Mouse (Mus musculus): ENCODE results near the gene Grik2. TPM values are rescaled to one million over a fixed set of nuclear protein-coding genes. Genes with fewer than 3 reads are reported as not detected.
A peak's percentile ranks its signal among the peaks of the same experiment; 100 is the strongest.

Grik2 gene
- polyA plus RNA-seq, 1 experiment from 2014 or later = 0.13 TPM

- Histone ChIP-seq H3K4me2 (peak overlapping the region; percentile 55), H3K9ac (no peak overlapping the region), H3K4me1 (no peaks in the 10 kb centered on the region), H3K9me3 (replicated peaks) (no peaks in the 10 kb centered on the region), H3K27me3 (replicated peaks) (peaks cover 23% of the 10 kb centered on the region), H3K27ac (no peak overlapping the region), H3K4me3 (peak overlapping the region; percentile 38; the same call in 1 of the 2 replicates), H3K36me3 (no peaks in the 10 kb centered on the region)
- WGBS (ENCODE audit: insufficient replicate concordance) = 5% methylated on average over 7 of the region's 7 CpGs
- no peak for ATAC-seq
These were observed 6.5 kb downstream of the Grik2 start for GRCm38 (mm10) chr10:49782061-49782460.

- WGBS (ENCODE audit: insufficient replicate concordance) = 45% methylated on average over 2 of the region's 2 CpGs
- no peak overlapping the region for H3K27ac ChIP-seq
- H3K36me3 ChIP-seq = no peaks in the 10 kb centered on the region
- no peak for ATAC-seq
- no peaks in the 10 kb centered on the region for H3K4me1 ChIP-seq
- H3K27me3 ChIP-seq (replicated peaks) = peaks cover 23% of the 10 kb centered on the region
- no peak overlapping the region for H3K4me2 ChIP-seq
- H3K9ac ChIP-seq = no peak overlapping the region
- no peaks in the 10 kb centered on the region for H3K9me3 ChIP-seq (replicated peaks)
- no peak overlapping the region for H3K4me3 ChIP-seq
These were observed 8.1 kb downstream of the Grik2 start for GRCm38 (mm10) chr10:49780430-49780829.

- Histone ChIP-seq H3K4me1 (no peaks in the 10 kb centered on the region), H3K4me3 (no peak overlapping the region), H3K36me3 (no peaks in the 10 kb centered on the region), H3K4me2 (no peak overlapping the region), H3K27me3 (replicated peaks) (no peaks in the 10 kb centered on the region), H3K9ac (no peak overlapping the region), H3K27ac (no peak overlapping the region), H3K9me3 (replicated peaks) (no peaks in the 10 kb centered on the region)
- ATAC-seq = no peak
These were observed 19.7 kb downstream of the Grik2 start for GRCm38 (mm10) chr10:49768897-49769296.

GRCm38 (mm10) chr10:49767556-49767955 is 21.0 kb downstream of the Grik2 start:
- WGBS (ENCODE audit: insufficient replicate concordance) = 69% methylated on average over 2 of the region's 2 CpGs
- Histone ChIP-seq H3K9me3 (replicated peaks) (no peaks in the 10 kb centered on the region), H3K27ac (no peak overlapping the region), H3K27me3 (replicated peaks) (no peaks in the 10 kb centered on the region), H3K9ac (no peak overlapping the region), H3K4me3 (no peak overlapping the region), H3K36me3 (no peaks in the 10 kb centered on the region), H3K4me1 (no peaks in the 10 kb centered on the region), H3K4me2 (no peak overlapping the region)
- ATAC-seq = no peak

- 48% methylated on average over 2 of the region's 2 CpGs for WGBS (ENCODE audit: insufficient replicate concordance)
- Histone ChIP-seq H3K27me3 (replicated peaks) (no peaks in the 10 kb centered on the region), H3K9me3 (replicated peaks) (no peaks in the 10 kb centered on the region), H3K36me3 (no peaks in the 10 kb centered on the region), H3K27ac (no peak overlapping the region), H3K4me2 (no peak overlapping the region), H3K4me3 (no peak overlapping the region), H3K4me1 (no peaks in the 10 kb centered on the region), H3K9ac (no peak overlapping the region)
- ATAC-seq = no peak
These were observed 26.0 kb downstream of the Grik2 start for GRCm38 (mm10) chr10:49762607-49763006.

GRCm38 (mm10) chr10:49751769-49752168 is 36.8 kb downstream of the Grik2 start:
- Histone ChIP-seq H3K9ac (no peak overlapping the region), H3K4me3 (no peak overlapping the region), H3K4me2 (no peak overlapping the region), H3K4me1 (no peaks in the 10 kb centered on the region), H3K27me3 (replicated peaks) (no peaks in the 10 kb centered on the region), H3K27ac (no peak overlapping the region), H3K36me3 (no peaks in the 10 kb centered on the region), H3K9me3 (replicated peaks) (no peaks in the 10 kb centered on the region)
- ATAC-seq = no peak
- 51% methylated on average over 2 of the region's 2 CpGs for WGBS (ENCODE audit: insufficient replicate concordance)

- 68% methylated on average over 2 of the region's 2 CpGs for WGBS (ENCODE audit: insufficient replicate concordance)
- H3K4me2 ChIP-seq = no peak overlapping the region
- no peak for ATAC-seq
- H3K27ac ChIP-seq = no peak overlapping the region
- H3K9ac ChIP-seq = no peak overlapping the region
- no peaks in the 10 kb centered on the region for H3K4me1 ChIP-seq
- H3K4me3 ChIP-seq = no peak overlapping the region
- no peaks in the 10 kb centered on the region for H3K27me3 ChIP-seq (replicated peaks)
- H3K9me3 ChIP-seq (replicated peaks) = no peaks in the 10 kb centered on the region
- no peaks in the 10 kb centered on the region for H3K36me3 ChIP-seq
These were observed 56.7 kb downstream of the Grik2 start for GRCm38 (mm10) chr10:49731841-49732240.

GRCm38 (mm10) chr10:49723706-49724105 is 64.9 kb downstream of the Grik2 start:
- no peak for ATAC-seq
- H3K27ac ChIP-seq = no peak overlapping the region
- H3K4me3 ChIP-seq = no peak overlapping the region
- no peaks in the 10 kb centered on the region for H3K36me3 ChIP-seq
- no peaks in the 10 kb centered on the region for H3K4me1 ChIP-seq
- no peak overlapping the region for H3K9ac ChIP-seq
- no peaks in the 10 kb centered on the region for H3K9me3 ChIP-seq (replicated peaks)
- H3K4me2 ChIP-seq = no peak overlapping the region
- 68% methylated on average over 2 of the region's 2 CpGs for WGBS (ENCODE audit: insufficient replicate concordance)
- no peaks in the 10 kb centered on the region for H3K27me3 ChIP-seq (replicated peaks)

- no peak overlapping the region for H3K4me2 ChIP-seq
- WGBS (ENCODE audit: insufficient replicate concordance) = 41% methylated on average over 5 of the region's 5 CpGs
- no peak overlapping the region for H3K4me3 ChIP-seq
- no peak for ATAC-seq
- H3K9me3 ChIP-seq (replicated peaks) = no peaks in the 10 kb centered on the region
- no peak overlapping the region for H3K9ac ChIP-seq
- H3K27ac ChIP-seq = no peak overlapping the region
- H3K4me1 ChIP-seq = no peaks in the 10 kb centered on the region
- H3K27me3 ChIP-seq (replicated peaks) = no peaks in the 10 kb centered on the region
- no peaks in the 10 kb centered on the region for H3K36me3 ChIP-seq
These were observed 71.7 kb downstream of the Grik2 start for GRCm38 (mm10) chr10:49716856-49717255.

- ATAC-seq = no peak
- no peak overlapping the region for H3K9ac ChIP-seq
- no peaks in the 10 kb centered on the region for H3K36me3 ChIP-seq
- H3K27ac ChIP-seq = no peak overlapping the region
- no peaks in the 10 kb centered on the region for H3K4me1 ChIP-seq
- no peak overlapping the region for H3K4me2 ChIP-seq
- no peak overlapping the region for H3K4me3 ChIP-seq
- 74% methylated on average over 3 of the region's 3 CpGs for WGBS (ENCODE audit: insufficient replicate concordance)
- no peaks in the 10 kb centered on the region for H3K9me3 ChIP-seq (replicated peaks)
- H3K27me3 ChIP-seq (replicated peaks) = no peaks in the 10 kb centered on the region
These were observed 78.8 kb downstream of the Grik2 start for GRCm38 (mm10) chr10:49709748-49710147.

GRCm38 (mm10) chr10:49704446-49704845 is 84.1 kb downstream of the Grik2 start:
- Histone ChIP-seq H3K9me3 (replicated peaks) (no peaks in the 10 kb centered on the region), H3K4me1 (no peaks in the 10 kb centered on the region), H3K27ac (no peak overlapping the region), H3K4me3 (no peak overlapping the region), H3K27me3 (replicated peaks) (no peaks in the 10 kb centered on the region), H3K4me2 (no peak overlapping the region), H3K9ac (no peak overlapping the region), H3K36me3 (no peaks in the 10 kb centered on the region)
- ATAC-seq = no peak
- 73% methylated on average over 8 of the region's 8 CpGs for WGBS (ENCODE audit: insufficient replicate concordance)

GRCm38 (mm10) chr10:49652320-49652719 is 136.2 kb downstream of the Grik2 start:
- Histone ChIP-seq H3K9ac (no peak overlapping the region), H3K9me3 (replicated peaks) (no peaks in the 10 kb centered on the region), H3K4me3 (no peak overlapping the region), H3K27me3 (replicated peaks) (no peaks in the 10 kb centered on the region), H3K4me1 (no peaks in the 10 kb centered on the region), H3K36me3 (no peaks in the 10 kb centered on the region), H3K27ac (no peak overlapping the region), H3K4me2 (no peak overlapping the region)
- WGBS (ENCODE audit: insufficient replicate concordance) = 60% methylated on average over 1 of the region's 1 CpGs
- ATAC-seq = no peak

GRCm38 (mm10) chr10:49647116-49647515 is 141.4 kb downstream of the Grik2 start:
- Histone ChIP-seq H3K4me3 (no peak overlapping the region), H3K4me1 (no peaks in the 10 kb centered on the region), H3K9me3 (replicated peaks) (no peaks in the 10 kb centered on the region), H3K4me2 (no peak overlapping the region), H3K27ac (no peak overlapping the region), H3K27me3 (replicated peaks) (no peaks in the 10 kb centered on the region), H3K36me3 (no peaks in the 10 kb centered on the region), H3K9ac (no peak overlapping the region)
- 72% methylated on average over 2 of the region's 2 CpGs for WGBS (ENCODE audit: insufficient replicate concordance)
- ATAC-seq = no peak

All from liver, embryonic 12.5 days (tissue).